Comparison of ENCODE assay signal across 9 mouse cellular contexts in the genomic region with DNA sequence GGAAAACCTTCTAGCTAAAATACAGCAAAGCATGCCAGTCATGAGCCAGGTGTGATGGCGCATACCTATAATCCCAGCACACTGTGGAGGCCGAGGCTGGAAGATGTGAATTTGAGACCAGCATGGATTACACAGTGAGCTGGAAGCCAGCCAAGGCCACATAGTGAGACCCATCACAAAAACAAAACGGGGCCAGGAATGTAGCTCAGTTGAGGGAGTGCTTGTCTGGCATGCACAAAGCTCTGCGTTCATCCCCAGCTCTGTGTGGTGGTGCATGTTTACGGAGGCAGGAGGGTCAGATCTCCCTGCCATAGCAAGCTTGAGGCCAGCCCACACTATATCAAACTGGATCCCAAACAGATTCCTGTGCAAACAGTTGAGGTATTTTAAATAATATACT.
DNase-seq lines count a peak whose midpoint lies in the region; ATAC-seq and TF ChIP-seq lines count a peak whose summit lies in the region.
"Had no signal": no experiment of that assay in that cellular context is flagged by ENCODE, and none has a peak within 500 bp of the region (broad histone marks: within the 10 kb centered on the region; RNA-seq: fewer than 3 reads in every experiment).

No protein-coding gene starts in this region.

- DNase-seq in hindbrain, postnatal 0 days (ENCODE audit: low spot score) = peak; percentile 60
- DNase-seq in hindbrain, embryonic 14.5 days (ENCODE audit: low spot score) = no peak
- DNase-seq in midbrain, postnatal 0 days (ENCODE audit: low spot score) = peak; percentile 47
- peak; percentile 70 for DNase-seq in brain, embryonic 14.5 days (ENCODE audit: low read depth)
- DNase-seq in mesoderm, embryonic 11.5 days (ENCODE audit: low read depth, low spot score) = peak; percentile 49
- no peak for DNase-seq in stomach, postnatal 0 days (ENCODE audit: low spot score)
- DNase-seq: gastrocnemius, postnatal 36 days; liver, postnatal 0 days had no signal

- no peaks in the 10 kb centered on the region for H3K4me1 ChIP-seq in hindbrain, postnatal 0 days (ENCODE audit: insufficient read depth, low read length)
- 0 out of 2 replicates have a peak, but pooled peaks cover 3% of the 10 kb centered on the region for H3K4me1 ChIP-seq in hindbrain, embryonic 14.5 days (replicated peaks; ENCODE audit: control insufficient read depth, insufficient read depth, low read length)
- H3K4me1 ChIP-seq in midbrain, postnatal 0 days (ENCODE audit: insufficient read depth, low read length) = no peaks in the 10 kb centered on the region; the same call in 1 of the 2 replicates
- H3K4me1 ChIP-seq in midbrain, embryonic 16.5 days (ENCODE audit: control insufficient read depth, insufficient read depth, low read length) = no peaks in the 10 kb centered on the region; the same call in 1 of the 2 replicates
- no peaks in the 10 kb centered on the region for H3K4me1 ChIP-seq in stomach, postnatal 0 days (replicated peaks; ENCODE audit: control insufficient read depth, insufficient read depth)

- no peak overlapping the region for H3K4me2 ChIP-seq in hindbrain, postnatal 0 days (ENCODE audit: low read depth, low read length)
- no peak overlapping the region for H3K4me2 ChIP-seq in hindbrain, embryonic 14.5 days (replicated peaks)
- no peak overlapping the region for H3K4me2 ChIP-seq in midbrain, postnatal 0 days (ENCODE audit: low read depth, low read length, poor library complexity, severe bottlenecking)
- no peak overlapping the region for H3K4me2 ChIP-seq in midbrain, embryonic 16.5 days (ENCODE audit: low read length)
- H3K4me2 ChIP-seq in stomach, postnatal 0 days (replicated peaks; ENCODE audit: low read depth) = no peak overlapping the region

- H3K27ac ChIP-seq in hindbrain, postnatal 0 days = no peak overlapping the region
- no peak overlapping the region for H3K27ac ChIP-seq in hindbrain, embryonic 14.5 days
- no peak overlapping the region for H3K27ac ChIP-seq in midbrain, postnatal 0 days (ENCODE audit: low read depth, low read length)
- no peak overlapping the region for H3K27ac ChIP-seq in midbrain, embryonic 16.5 days (ENCODE audit: low read length)
- no peak overlapping the region for H3K27ac ChIP-seq in stomach, postnatal 0 days (replicated peaks)

- no peak overlapping the region for H3K4me3 ChIP-seq in hindbrain, postnatal 0 days (ENCODE audit: low read length)
- no peak overlapping the region for H3K4me3 ChIP-seq in hindbrain, embryonic 14.5 days (replicated peaks; ENCODE audit: low read length)
- H3K4me3 ChIP-seq in midbrain, postnatal 0 days (ENCODE audit: low read depth, low read length) = no peak overlapping the region
- no peak overlapping the region for H3K4me3 ChIP-seq in midbrain, embryonic 16.5 days (ENCODE audit: low read depth, low read length)
- H3K4me3 ChIP-seq in stomach, postnatal 0 days (ENCODE audit: low read depth, low read length) = no peak overlapping the region

- TF ChIP-seq POLR2A in brain, embryonic 14.5 days (IDR thresholded peaks at IDR 0.05; ENCODE audit: borderline replicate concordance, extremely low read depth, insufficient read depth, insufficient read length, poor library complexity, severe bottlenecking) = no peak

- H3K9ac ChIP-seq in hindbrain, postnatal 0 days (replicated peaks; ENCODE audit: low read length) = no peak overlapping the region
- no peak overlapping the region for H3K9ac ChIP-seq in hindbrain, embryonic 14.5 days
- H3K9ac ChIP-seq in midbrain, postnatal 0 days (replicated peaks; ENCODE audit: low read length, poor library complexity, severe bottlenecking) = no peak overlapping the region
- no peak overlapping the region for H3K9ac ChIP-seq in midbrain, embryonic 16.5 days (ENCODE audit: low read depth, low read length)
- H3K9ac ChIP-seq in stomach, postnatal 0 days (ENCODE audit: low read length) = no peak overlapping the region
- H3K9ac ChIP-seq: liver, postnatal 0 days had no signal

- no peak for TF ChIP-seq EP300 in stomach, postnatal 0 days (optimal IDR thresholded peaks at IDR 0.05)

- no peak for ATAC-seq in hindbrain, postnatal 0 days
- ATAC-seq in hindbrain, embryonic 14.5 days (ENCODE audit: low FRiP score) = no peak
- ATAC-seq in midbrain, postnatal 0 days (ENCODE audit: low FRiP score) = no peak
- no peak for ATAC-seq in midbrain, embryonic 16.5 days
- ATAC-seq in stomach, postnatal 0 days (ENCODE audit: low FRiP score, low TSS enrichment) = no peak
- ATAC-seq: liver, postnatal 0 days had no signal

- no peaks in the 10 kb centered on the region for H3K27me3 ChIP-seq in hindbrain, postnatal 0 days (ENCODE audit: insufficient read depth, low read length)
- H3K27me3 ChIP-seq in hindbrain, embryonic 14.5 days (ENCODE audit: control insufficient read depth, insufficient read depth, low read length) = no peaks in the 10 kb centered on the region
- H3K27me3 ChIP-seq in midbrain, postnatal 0 days (ENCODE audit: insufficient read depth, low read length) = no peaks in the 10 kb centered on the region
- H3K27me3 ChIP-seq in midbrain, embryonic 16.5 days (ENCODE audit: control insufficient read depth, insufficient read depth, low read depth, low read length) = no peaks in the 10 kb centered on the region
- H3K27me3 ChIP-seq in stomach, postnatal 0 days (ENCODE audit: control insufficient read depth, insufficient read depth, low read length) = no peaks in the 10 kb centered on the region

- TF ChIP-seq CTCF in hindbrain, postnatal 0 days (IDR thresholded peaks at IDR 0.05; ENCODE audit: low read depth) = no peak
- no peak for TF ChIP-seq CTCF in midbrain, postnatal 0 days (IDR thresholded peaks at IDR 0.05)
- TF ChIP-seq CTCF in brain, embryonic 14.5 days (IDR thresholded peaks at IDR 0.05; ENCODE audit: borderline replicate concordance, extremely low read depth, insufficient read depth, insufficient read length) = no peak
- TF ChIP-seq CTCF in stomach, postnatal 0 days (IDR thresholded peaks at IDR 0.05; ENCODE audit: low read depth) = no peak

- no peaks in the 10 kb centered on the region for H3K9me3 ChIP-seq in hindbrain, postnatal 0 days (ENCODE audit: low read length)
- H3K9me3 ChIP-seq in hindbrain, embryonic 14.5 days (ENCODE audit: control insufficient read depth, low read length) = no peaks in the 10 kb centered on the region
- no peaks in the 10 kb centered on the region for H3K9me3 ChIP-seq in midbrain, postnatal 0 days (ENCODE audit: low read length)
- H3K9me3 ChIP-seq in midbrain, embryonic 16.5 days (replicated peaks; ENCODE audit: control insufficient read depth, low read length, poor library complexity, severe bottlenecking) = no peaks in the 10 kb centered on the region
- no peaks in the 10 kb centered on the region for H3K9me3 ChIP-seq in stomach, postnatal 0 days (ENCODE audit: control insufficient read depth, low read length)

- H3K36me3 ChIP-seq in hindbrain, postnatal 0 days (ENCODE audit: insufficient read depth, low read length) = no peaks in the 10 kb centered on the region
- H3K36me3 ChIP-seq in hindbrain, embryonic 14.5 days (replicated peaks; ENCODE audit: control insufficient read depth, insufficient read depth) = no peaks in the 10 kb centered on the region
- H3K36me3 ChIP-seq in midbrain, postnatal 0 days (ENCODE audit: insufficient read depth, low read length) = no peaks in the 10 kb centered on the region
- no peaks in the 10 kb centered on the region for H3K36me3 ChIP-seq in midbrain, embryonic 16.5 days (ENCODE audit: control insufficient read depth, insufficient read depth, low read length)
- H3K36me3 ChIP-seq in stomach, postnatal 0 days (ENCODE audit: control insufficient read depth, insufficient read depth, low read length) = no peaks in the 10 kb centered on the region

- 26% methylated on average over 5 of the region's 5 CpGs for WGBS in hindbrain, postnatal 0 days
- 42% methylated on average over 5 of the region's 5 CpGs for WGBS in hindbrain, embryonic 14.5 days
- WGBS in midbrain, postnatal 0 days = 41% methylated on average over 5 of the region's 5 CpGs
- WGBS in midbrain, embryonic 16.5 days = 33% methylated on average over 5 of the region's 5 CpGs
- WGBS in stomach, postnatal 0 days = 30% methylated on average over 5 of the region's 5 CpGs

Comparison
In these comparisons a context has a peak if more than half of its experiments do, and no peak if none do; other contexts are left out.
1. DNase-seq: peak in hindbrain, postnatal 0 days (single experiment), midbrain, postnatal 0 days (single experiment), brain, embryonic 14.5 days (single experiment) and mesoderm, embryonic 11.5 days (single experiment); none in hindbrain, embryonic 14.5 days (single experiment) and stomach, postnatal 0 days (single experiment).